Mouse (Mus musculus) testis, adult 2 months (tissue): ENCODE measurements around the gene Brd3. TPM values are rescaled to one million over a fixed set of nuclear protein-coding genes. Genes with fewer than 3 reads are reported as not detected.

Experiments
- H3K27ac ChIP-seq: fragments of 200-500 bp; 2 replicates; pipeline ENCODE4 v1.5.1; 2012; ENCODE audit warnings: low read depth, low read length; ENCODE audit not compliant: control insufficient read depth, insufficient read depth
- H3K27me3 ChIP-seq: fragments of 200-500 bp; 2 replicates; pipeline ENCODE4 v1.6.1; 2012; ENCODE audit warnings: mild to moderate bottlenecking, low read length, moderate library complexity; ENCODE audit not compliant: control insufficient read depth, insufficient read depth
- H3K36me3 ChIP-seq: fragments of 200-500 bp; 2 replicates; pipeline ENCODE4 v1.6.1; 2012; ENCODE audit warnings: mild to moderate bottlenecking, low read length; ENCODE audit not compliant: control insufficient read depth, insufficient read depth
- H3K4me1 ChIP-seq: fragments of 200-500 bp; 2 replicates; pipeline ENCODE4 v1.6.1; 2012; ENCODE audit warnings: low read length; ENCODE audit not compliant: control insufficient read depth, insufficient read depth
- H3K4me3 ChIP-seq: fragments of 200-500 bp; 2 replicates; pipeline ENCODE4 v1.5.1; 2012; ENCODE audit warnings: low read depth, mild to moderate bottlenecking, low read length, moderate library complexity, mixed read lengths; ENCODE audit not compliant: control insufficient read depth
- CTCF ChIP-seq: fragments of 200-500 bp; IDR thresholded peaks from 2 replicates; pipeline ENCODE4 v1.5.1; 2012; ENCODE audit warnings: low read depth, mild to moderate bottlenecking, inconsistent platforms, low read length, moderate library complexity; ENCODE audit not compliant: control insufficient read depth, insufficient read depth, insufficient replicate concordance
- POLR2A ChIP-seq: fragments of 200-500 bp; IDR thresholded peaks from 2 replicates; pipeline ENCODE4 v1.6.1; 2012; ENCODE audit warnings: low read depth, mild to moderate bottlenecking, inconsistent platforms, low read length, moderate library complexity; ENCODE audit not compliant: control insufficient read depth
- polyA plus RNA-seq: library from polyadenylated mRNA; depleted of rRNA; stranded (reverse); fragments of >200 nt; gene quantifications from 2 replicates; pipeline ENCODE4 v1.2.3, GENCODE M21; 2012

Gene Brd3
- polyA plus RNA-seq, 1 experiment, result 109 TPM

- Histone ChIP-seq H3K4me3 (no peak overlapping the region), H3K4me1 (peaks cover 13% of the 10 kb centered on the region), H3K36me3 (no peaks in the 10 kb centered on the region), H3K27ac (no peak overlapping the region), H3K27me3 (no peaks in the 10 kb centered on the region)
- TF ChIP-seq CTCF, result no peak
- no peak for TF ChIP-seq POLR2A
Measured at GRCm38 (mm10) chr2:27430621-27431020, 76.8 kb downstream of the Brd3 start.

- TF ChIP-seq POLR2A (no peak), CTCF (peak; percentile 96)
- H3K4me3 ChIP-seq, result no peak overlapping the region
Measured at GRCm38 (mm10) chr2:27428071-27428470, 79.4 kb downstream of the Brd3 start.

GRCm38 (mm10) chr2:27426855-27427457, 80.5 kb downstream of the Brd3 start, which contains the start of gene Vav2:
Vav2 (minus strand) TSS chr2:27427033.
- no peaks in the 10 kb centered on the region for H3K36me3 ChIP-seq
- H3K4me1 ChIP-seq, result peaks cover 25% of the 10 kb centered on the region
- peak within 1 kb of the TSS; percentile 34; the same call in 1 of the 2 replicates for H3K27ac ChIP-seq
- no peaks in the 10 kb centered on the region for H3K27me3 ChIP-seq
- TF ChIP-seq POLR2A (no peak; the same call in 1 of the 2 replicates), CTCF (no peak)
- H3K4me3 ChIP-seq, result peak within 1 kb of the TSS; percentile 85

More at GRCm38 (mm10) chr2:27428071-27428470, 79.4 kb downstream of the Brd3 start:
- no peaks in the 10 kb centered on the region for H3K27me3 ChIP-seq
- H3K27ac ChIP-seq, result no peak overlapping the region
- H3K36me3 ChIP-seq, result no peaks in the 10 kb centered on the region
- peaks cover 25% of the 10 kb centered on the region for H3K4me1 ChIP-seq

- no peaks in the 10 kb centered on the region for H3K36me3 ChIP-seq
- TF ChIP-seq CTCF (no peak), POLR2A (no peak)
- H3K27ac ChIP-seq, result peak overlapping the region; percentile 34; the same call in 1 of the 2 replicates
- peaks cover 27% of the 10 kb centered on the region for H3K4me1 ChIP-seq
- H3K4me3 ChIP-seq, result peak overlapping the region; percentile 85
- H3K27me3 ChIP-seq, result no peaks in the 10 kb centered on the region
Measured at GRCm38 (mm10) chr2:27426406-27426854, 81.0 kb downstream of the Brd3 start.

- Histone ChIP-seq H3K4me3 (peak overlapping the region; percentile 85), H3K4me1 (peaks cover 27% of the 10 kb centered on the region), H3K27me3 (no peaks in the 10 kb centered on the region), H3K27ac (0 out of 2 replicates have a peak overlapping the region, but pooled peaks have one; percentile 19), H3K36me3 (no peaks in the 10 kb centered on the region)
- TF ChIP-seq POLR2A (no peak), CTCF (no peak)
Measured at GRCm38 (mm10) chr2:27425751-27426405, 81.6 kb downstream of the Brd3 start.

GRCm38 (mm10) chr2:27425161-27425611, 82.3 kb downstream of the Brd3 start:
- H3K27me3 ChIP-seq, result no peaks in the 10 kb centered on the region
- H3K27ac ChIP-seq, result no peak overlapping the region
- TF ChIP-seq CTCF (no peak), POLR2A (no peak)
- H3K4me1 ChIP-seq, result peaks cover 27% of the 10 kb centered on the region
- peak overlapping the region; percentile 85 for H3K4me3 ChIP-seq
- H3K36me3 ChIP-seq, result no peaks in the 10 kb centered on the region

- no peaks in the 10 kb centered on the region for H3K36me3 ChIP-seq
- H3K27ac ChIP-seq, result no peak overlapping the region
- no peak for TF ChIP-seq POLR2A
- no peak overlapping the region for H3K4me3 ChIP-seq
- H3K4me1 ChIP-seq, result peaks cover 27% of the 10 kb centered on the region
- H3K27me3 ChIP-seq, result no peaks in the 10 kb centered on the region
Measured at GRCm38 (mm10) chr2:27423596-27423995, 83.9 kb downstream of the Brd3 start.

- no peaks in the 10 kb centered on the region for H3K36me3 ChIP-seq
- H3K27ac ChIP-seq, result no peak overlapping the region
- no peak overlapping the region for H3K4me3 ChIP-seq
- TF ChIP-seq CTCF (no peak), POLR2A (no peak)
- H3K27me3 ChIP-seq, result no peaks in the 10 kb centered on the region
- peaks cover 17% of the 10 kb centered on the region for H3K4me1 ChIP-seq
Measured at GRCm38 (mm10) chr2:27421293-27422068, 86.0 kb downstream of the Brd3 start.
